Mouse (Mus musculus): Measurements from ENCODE around the gene Otud7b.
"Not testable (repeated sequence)": the region's sequence is repeated elsewhere in the genome, so short reads cannot be mapped to it uniquely, and the experiment has no call there.

Gene Otud7b

DNA sequence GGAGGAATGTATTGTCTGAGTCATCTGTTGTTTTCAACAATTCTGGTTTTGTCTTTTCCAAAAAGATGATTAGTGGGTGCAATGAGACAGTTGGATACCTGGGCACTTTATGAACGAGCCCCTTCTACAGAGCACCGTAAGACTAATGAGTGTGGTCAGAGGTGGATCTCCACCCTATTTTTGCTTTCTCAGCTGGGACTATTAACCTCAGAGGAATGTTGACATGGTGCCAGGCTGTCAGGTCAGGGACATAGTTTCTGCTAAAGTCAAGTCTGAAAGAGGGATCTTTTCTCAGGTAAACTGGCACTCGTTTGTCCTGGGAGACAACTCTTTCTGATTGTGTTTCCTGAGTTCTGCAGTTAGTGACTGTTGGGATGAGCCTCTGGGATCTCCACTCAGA, 30.7 kb downstream of the Otud7b start:
- no peak for DNase-seq (ENCODE audit: low read depth, low spot score)

DNA sequence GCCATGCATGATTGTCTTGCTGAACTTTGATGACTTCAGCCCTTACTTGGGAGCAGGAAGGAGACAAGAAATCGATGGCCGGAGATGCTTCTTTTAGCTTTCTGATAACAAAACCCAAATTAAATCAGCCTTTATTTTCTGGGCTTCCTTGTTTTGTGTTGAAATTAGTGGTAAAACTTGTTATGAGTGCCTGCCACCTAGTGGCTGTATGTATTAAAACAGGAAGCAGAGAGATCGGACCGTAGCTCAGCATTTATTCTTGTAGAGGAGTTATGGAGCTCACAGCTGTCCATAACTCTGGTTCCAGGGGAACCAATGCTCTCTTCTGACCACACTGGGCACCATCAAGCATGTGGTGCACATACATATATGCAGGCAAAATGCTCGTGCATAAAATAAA, 43.6 kb downstream of the Otud7b start:
- peak; percentile 77 for DNase-seq (ENCODE audit: low read depth, low spot score)

DNA sequence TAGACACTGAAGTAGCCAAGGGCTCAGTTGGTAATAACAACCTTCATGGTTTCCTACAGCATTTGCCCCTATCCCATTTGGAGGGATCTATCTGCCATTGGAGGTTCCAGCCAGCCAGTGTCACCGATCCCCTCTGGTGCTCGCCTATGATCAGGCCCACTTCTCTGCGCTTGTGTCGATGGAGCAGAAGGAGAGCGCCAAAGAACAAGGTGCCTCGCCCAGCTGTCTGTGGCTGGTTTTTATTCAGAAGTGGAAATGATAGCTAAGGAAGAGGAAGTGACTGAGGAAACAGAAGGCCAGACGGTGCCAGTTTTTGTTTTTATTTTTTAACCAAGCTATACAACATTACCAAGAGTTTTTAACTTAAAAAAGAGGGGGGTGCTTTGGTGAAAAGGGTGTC, 47.5 kb downstream of the Otud7b start:
- DNase-seq (ENCODE audit: low read depth, low spot score) = no peak

DNA sequence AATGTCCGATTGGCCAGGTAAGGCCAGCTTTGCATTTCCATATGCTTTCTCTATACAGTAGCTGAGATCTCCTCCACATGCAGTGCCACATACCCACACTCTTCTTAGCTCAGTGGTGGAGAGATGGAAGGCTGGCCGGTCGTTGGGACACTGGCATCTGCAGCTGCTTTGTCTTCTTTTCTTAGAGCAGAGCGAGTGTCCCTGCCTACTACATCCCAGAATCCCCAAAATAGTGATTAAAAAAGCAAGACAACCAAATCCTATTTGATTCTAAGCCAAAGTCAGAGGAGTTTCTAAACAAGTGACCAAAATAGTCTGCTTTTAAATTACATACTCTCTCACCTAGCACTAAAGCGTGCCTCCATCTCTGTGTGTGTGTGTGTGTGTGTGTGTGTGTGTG, 48.3 kb downstream of the Otud7b start:
- DNase-seq (ENCODE audit: low read depth, low spot score) = no peak

DNA sequence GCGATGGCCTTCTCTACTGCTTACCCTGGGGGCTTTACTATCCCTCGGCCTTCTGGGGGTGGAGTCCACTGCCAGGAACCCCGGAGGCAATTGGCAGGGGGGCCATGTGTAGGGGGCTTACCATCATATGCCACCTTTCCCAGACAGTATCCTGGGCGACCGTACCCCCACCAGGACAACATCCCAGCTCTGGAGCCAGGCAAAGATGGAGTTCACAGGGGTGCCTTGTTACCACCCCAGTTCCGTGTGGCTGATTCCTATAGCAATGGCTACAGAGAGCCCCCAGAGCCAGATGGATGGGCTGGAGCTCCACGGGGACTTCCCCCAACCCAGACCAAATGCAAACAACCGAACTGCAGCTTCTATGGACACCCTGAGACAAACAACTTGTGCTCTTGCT, 51.2 kb downstream of the Otud7b start:
- DNase-seq (ENCODE audit: low read depth, low spot score) = no peak

DNA sequence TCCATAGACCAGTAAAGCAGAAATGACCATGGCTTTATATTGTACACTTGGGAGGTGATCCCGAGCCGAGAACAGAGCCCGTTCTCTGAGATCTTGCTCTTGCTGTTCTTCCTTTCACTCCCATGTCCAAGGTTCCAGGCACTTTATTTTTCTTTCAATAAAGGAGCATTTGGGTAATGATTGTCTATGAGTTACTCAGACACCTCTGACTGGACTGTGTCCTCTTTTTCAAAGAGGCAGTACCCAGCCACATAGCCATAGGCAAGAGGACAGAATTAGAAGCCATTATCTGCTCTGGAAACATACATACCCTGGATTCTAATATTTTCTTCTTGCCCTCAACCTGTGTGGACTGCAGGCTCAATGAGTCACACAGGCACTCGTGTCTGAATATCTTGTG, 55.5 kb downstream of the Otud7b start:
- no peak for DNase-seq (ENCODE audit: low read depth, low spot score)

DNA sequence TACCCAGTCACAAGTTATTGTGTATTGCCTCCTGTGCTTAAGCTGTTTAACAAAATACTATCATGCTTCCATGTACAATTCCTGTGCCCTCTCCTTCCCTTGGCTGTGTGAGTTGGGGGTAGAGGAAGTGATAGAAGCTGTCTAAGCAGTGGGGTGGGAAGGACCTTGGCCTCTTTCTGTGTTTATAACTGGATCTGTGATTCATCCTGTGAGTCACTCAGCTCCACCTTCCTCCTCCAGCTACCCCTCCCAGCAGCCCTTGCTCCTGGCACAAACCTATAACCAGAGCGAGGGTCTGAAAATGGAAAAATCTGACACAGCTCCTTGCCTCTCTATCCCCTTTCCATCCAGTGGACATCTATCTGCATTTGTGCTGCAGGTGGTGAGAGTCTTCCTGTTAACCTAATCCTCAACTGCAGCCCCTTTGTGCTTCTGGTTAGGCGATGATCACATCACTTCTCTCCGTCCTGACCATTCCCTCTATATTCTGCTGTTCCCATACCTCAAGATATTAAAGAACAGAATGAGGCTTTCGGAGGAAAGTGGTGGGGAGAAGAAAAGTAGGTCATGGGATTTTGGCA, 56.0 kb downstream of the Otud7b start:
- no peak for DNase-seq (ENCODE audit: low read depth, low spot score)

DNA sequence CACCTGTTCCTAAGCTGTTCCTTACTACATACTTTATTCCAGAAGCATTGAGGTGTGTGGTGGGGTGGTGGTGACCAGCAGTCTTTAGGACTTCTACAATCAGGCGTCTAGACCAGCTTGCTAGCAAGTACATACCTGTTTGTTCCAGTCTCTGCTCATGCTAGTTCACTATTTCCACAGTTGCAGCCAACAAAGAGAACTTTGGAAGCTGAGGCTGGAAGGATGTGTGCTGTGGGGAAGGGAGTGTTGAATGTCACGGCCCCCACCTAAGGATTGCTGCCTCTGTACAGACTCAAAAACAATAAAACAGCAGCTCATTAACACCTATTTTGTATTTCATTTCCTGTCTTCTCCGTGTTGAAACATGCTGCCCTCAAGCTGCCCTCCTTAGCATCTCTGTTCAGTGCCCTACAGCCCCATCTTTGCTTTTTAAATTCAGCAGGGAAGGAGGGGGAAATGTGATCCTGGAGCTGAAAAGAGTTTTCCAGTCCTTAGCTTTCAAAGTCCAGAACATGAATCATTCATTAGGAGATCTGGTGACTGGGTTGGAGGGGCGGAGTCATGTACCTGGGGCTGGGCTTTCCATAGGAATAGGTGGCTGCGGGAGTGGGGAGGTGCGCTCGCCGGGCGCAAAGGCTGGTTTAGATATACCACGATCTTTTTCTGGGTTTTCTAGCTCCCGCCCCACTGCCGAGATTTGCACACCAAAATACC, 56.6 kb downstream of the Otud7b start:
- DNase-seq (ENCODE audit: low read depth, low spot score) = peak; percentile 29

DNA sequence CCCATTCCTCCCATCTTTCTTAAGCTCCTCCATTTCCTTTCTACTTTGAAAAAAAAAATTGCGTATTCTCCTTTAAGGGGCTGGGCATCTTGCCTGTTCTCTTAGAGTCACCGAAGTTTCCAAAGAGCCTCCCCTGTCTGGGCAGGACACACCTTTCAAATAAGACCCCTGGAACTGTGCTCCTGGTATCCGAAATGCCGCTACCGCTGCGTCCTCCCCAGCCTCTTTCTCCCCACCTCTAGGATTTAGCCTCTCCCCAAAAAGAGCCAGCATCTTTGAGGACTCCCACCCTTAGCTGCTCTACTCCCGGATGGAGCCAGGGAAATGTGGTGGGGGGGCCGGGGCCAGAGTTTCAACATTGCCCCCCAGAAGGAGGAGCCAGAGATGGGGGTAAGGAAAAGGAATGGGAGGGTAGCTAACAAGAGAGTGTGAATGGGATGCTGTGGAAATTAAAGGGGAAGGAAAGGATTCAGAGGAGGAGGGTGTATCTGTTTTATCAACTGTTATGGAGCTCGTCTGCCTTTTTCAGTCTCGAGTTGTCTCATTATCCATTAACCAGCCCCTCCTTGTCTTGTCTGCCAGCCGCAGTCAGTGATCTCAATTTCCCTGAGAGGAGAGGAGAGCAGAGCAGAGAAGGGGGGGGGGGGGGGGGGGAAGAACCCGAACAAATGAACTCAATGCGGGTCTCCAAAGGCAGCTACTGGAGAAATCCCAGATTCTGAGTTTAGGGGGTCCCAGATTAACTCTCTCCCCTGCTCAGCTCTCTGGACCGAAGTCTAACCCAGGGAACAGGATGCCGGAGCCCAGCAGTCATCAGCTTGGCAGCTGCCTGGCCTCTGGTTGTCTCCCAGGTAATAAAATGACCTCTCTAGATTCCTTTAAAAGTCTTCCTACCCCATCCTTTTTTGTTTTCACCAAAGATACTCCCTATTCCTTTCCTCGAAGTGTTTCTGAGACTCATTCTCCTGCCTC, 57.8 kb downstream of the Otud7b start, which contains the start of gene Mtmr11:
TSS of gene Mtmr11 (plus strand) at position 136 of the 972 bp plus-strand sequence.
- no peak for DNase-seq (ENCODE audit: low read depth, low spot score)

DNA sequence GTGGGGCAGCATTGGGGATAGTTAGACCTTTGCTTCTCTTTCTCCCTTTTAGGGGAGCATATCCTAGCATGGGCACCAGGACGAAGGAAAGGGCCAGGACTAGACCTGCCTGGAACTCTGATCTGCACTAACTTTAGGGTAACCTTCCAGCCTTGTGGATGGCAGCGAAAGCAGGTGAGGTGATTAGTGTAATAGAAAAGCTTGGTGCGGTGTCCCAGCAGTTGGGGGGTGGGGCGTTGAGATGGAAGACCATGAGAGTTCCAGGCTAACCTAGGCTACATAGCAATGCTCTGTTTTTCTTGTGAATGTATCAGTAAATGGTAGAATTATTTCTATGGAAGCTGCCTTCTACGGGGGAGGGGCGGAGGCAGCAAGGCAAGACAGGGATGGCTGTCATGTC, 58.7 kb downstream of the Otud7b start:
- no peak for DNase-seq (ENCODE audit: low read depth, low spot score)

DNA sequence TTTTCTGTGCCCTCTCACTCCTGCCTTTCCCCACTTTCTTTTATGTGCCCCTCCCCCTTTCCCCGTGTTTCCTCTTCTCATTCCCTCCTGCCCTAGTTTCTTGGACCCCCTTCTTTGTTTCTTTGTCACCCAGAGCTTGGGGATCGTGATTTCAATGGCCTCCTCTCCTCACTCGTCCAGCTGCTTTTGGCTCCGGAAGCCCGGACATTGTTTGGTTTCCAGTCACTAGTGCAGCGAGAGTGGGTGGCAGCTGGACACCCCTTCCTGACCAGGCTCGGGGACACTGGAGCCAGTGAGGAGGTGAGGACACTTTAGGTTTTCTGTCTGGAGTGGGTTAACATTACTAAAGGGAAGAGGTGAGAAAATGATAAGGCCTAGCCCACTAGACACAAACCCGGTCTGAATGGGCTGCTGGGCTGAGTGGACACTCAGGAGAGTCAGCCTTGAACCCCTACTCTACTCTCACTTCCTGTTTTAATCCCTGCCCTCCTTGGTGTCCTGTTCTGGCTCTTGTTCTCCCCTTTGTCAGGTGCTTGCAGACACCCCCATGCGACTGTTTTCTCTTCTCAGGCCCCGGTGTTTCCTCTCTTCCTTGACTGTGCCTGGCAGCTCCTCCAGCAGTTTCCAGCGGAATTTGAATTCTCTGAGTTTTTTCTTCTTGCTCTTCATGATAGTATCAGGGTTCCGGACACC, 64.3 kb downstream of the Otud7b start:
- DNase-seq (ENCODE audit: low read depth, low spot score) = no peak

DNA sequence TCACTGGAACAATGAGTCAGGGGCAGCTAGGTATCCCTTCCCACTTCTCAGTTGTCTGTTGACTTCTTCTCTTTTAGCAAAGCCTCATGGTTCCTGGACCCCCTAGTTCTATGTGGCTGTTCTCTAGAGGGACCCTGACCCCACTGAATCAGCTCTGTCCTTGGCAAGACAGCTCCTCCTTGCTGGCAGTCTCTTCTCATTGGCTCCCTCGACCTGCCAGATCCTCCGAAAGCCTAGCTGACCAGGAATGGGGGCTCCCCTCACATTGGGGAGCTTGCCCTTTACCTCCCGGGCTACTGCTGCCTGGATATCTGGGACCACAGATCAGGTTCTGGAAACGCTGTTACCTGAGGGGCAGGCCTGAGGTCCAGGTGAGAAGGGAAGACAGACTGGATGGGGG, 65.9 kb downstream of the Otud7b start:
- DNase-seq (ENCODE audit: low read depth, low spot score) = no peak

DNA sequence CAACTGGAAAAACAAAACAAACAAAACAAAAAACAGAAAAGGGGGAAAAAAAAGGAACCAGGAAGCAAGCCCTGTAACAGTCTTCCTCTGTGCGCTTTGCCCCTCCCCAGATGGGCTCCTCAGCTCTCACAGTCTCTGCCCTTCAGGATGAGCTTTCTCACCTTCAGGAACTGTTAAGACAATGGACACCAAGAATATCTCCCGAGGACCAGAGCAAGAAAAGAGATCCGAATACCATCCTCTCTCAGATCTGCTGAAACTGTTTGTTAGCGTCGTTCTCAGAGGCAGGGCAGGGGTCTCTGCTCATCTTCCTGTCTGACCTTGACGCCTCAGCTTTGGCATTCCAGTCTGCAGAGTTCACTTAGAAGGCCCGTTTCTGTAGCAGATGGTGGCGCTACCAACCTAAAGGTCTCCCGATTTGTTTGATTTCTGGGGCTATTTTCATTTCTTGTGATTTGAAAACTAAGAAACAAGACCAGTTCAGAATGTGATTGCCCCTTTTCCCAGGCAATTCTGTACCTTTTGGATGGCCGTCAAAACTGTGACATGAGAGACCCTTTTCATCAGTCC, 66.7 kb downstream of the Otud7b start:
- no peak for DNase-seq (ENCODE audit: low read depth, low spot score)

DNA sequence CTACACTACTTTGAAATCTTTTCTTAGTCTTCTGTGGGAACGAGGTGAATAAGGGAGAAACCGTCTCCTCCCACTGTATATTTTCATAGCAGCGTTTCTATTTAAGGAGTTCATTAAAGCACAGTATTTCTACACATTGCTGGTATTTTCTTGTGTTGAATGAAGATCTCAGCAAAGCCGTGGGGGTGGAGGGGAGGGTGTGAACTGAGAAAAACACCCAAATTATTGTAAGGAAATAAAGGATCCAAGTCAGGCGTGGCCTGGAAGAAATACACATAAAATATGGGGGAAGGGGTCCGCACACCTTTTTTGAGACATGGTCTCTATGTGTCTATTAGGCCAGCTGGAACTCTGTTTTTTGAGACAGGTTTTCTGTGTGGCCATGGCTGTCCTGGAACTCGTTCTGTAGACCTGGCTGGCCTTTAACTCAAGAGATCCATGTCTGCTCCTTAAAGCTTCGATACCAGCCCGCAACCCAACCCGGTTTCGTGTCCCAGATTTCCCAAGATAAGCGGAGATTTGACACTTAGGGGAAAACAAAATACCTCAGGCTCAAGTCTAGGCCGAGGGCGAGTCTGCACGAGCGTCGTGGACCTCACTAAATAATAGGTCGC, 67.4 kb downstream of the Otud7b start:
- no peak for DNase-seq (ENCODE audit: low read depth, low spot score)

DNA sequence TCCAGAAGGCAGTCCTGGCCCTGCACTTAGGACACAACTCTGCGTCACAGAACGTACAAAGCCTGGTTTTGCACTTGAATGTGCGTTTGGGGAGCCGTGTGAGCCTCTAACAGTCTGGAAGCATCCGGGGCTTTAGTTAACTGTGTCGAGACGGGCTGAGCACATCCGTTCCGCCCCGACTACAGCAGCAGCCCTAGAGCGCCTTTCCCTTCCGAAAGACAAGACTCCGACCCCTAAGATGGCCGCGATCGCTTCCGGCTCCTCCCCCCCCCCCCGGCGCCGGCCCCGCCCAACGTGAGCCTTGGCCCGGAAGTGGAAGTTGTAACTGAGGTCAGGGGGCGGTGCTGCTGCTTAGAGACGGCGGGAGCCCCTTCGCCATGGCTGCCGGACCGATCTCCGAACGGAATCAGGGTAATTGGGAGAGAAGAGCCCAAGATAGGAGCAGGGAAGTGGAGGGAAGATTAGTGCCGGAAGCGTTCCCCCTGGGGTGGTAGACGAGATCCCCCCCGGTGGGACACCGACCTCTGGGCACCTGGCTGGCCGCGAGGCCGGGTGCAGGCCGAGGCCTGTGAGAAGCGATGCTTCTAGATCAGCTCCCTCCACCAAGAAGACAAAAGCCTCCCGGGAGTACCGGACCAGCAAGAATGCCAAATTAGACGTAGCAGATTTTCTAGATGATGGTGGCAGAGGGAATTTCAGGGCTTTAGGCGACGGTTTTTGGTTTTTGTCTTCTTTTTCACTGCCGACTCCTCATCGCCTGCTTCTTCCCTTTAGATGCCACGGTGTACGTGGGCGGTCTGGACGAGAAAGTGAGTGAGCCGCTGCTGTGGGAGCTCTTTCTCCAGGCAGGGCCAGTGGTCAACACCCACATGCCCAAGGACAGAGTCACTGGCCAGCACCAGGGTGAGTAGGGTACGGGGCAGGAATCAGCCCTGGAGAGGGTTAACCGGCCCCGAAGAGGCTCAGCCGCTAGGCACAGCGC, 68.2 kb downstream of the Otud7b start, which contains the start of gene Sf3b4:
TSS of gene Sf3b4 (plus strand) at position 136 of the 982 bp plus-strand sequence.
- DNase-seq (ENCODE audit: low read depth, low spot score) = peak; percentile 97

DNA sequence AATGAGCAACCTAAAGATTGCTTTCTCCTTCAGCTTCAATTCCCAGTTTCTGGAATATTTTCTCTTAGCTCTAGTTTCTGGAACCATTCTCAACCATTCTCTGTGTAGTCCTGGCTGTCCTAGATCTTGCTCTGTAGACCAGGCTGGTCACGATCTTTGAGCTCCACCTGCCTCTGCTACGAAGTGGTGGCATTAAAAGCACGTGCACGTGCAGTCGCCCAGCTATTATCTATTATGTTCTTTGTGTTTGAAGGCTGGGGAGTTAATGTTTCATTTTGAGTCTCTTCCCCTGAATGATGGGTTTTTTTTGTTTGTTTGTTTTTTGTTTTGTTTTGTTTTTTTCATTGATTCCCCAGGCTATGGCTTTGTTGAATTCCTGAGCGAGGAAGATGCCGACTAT, 68.9 kb downstream of the Otud7b start:
- no peak for DNase-seq (ENCODE audit: low read depth, low spot score)

DNA sequence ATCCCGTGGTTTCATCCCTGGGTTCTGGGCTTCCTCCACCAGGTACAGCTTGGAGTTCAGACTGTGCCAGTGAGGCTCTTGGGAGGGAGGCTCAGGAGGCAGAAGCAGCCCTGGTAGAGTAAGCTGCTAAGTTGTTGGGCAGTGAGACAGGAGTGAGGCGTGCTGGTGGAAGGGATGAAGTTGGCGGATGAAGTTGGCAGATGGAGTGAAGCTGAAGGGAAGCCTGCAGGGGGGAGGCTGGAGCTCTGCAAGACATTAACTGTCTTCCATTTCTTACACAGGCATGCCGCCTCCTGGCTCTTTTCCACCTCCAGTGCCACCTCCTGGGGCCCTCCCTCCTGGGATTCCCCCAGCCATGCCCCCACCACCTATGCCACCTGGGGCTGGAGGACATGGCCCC, 69.7 kb downstream of the Otud7b start:
- DNase-seq (ENCODE audit: low read depth, low spot score) = not testable (repeated sequence)

DNA sequence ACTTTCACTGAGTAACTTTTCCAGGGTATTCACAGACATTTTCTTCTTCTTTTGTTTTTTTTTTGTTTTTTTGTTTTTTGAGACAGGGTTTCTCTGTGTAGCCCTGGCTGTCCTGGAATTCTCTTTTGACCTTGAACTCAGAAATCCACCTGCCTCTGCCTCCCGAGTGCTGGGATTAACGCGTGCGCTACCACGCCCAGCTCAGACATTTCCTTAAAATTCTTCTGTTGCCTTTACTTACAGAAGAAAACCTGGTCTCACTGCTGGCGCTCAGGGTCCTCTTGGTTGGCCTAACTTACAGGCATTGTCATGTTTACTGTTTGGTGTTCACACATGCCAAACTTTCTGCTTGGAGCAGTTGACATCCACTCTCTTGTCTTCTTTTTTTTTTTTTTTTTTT, 70.9 kb downstream of the Otud7b start:
- no peak for DNase-seq (ENCODE audit: low read depth, low spot score)

DNA sequence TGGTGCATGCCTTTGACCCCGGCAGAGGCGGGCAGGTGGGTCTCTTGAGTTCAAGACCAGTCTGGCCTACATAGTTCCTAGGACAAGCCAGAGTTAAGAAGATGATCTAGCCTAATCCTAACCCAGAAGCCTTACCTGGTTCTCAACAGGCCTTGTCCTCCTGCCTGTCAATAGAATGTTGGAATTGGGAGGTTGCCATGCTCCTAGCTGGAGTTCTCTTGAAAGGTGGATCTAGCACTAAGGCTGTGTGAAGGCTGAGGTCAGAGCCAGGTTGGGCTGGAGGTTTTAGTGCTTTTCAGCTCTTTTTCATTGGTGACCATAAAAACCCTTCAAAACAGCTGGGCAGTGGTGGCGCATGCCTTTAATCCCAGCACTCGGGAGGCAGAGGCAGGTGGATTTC, 74.1 kb downstream of the Otud7b start:
- DNase-seq (ENCODE audit: low read depth, low spot score) = no peak

DNA sequence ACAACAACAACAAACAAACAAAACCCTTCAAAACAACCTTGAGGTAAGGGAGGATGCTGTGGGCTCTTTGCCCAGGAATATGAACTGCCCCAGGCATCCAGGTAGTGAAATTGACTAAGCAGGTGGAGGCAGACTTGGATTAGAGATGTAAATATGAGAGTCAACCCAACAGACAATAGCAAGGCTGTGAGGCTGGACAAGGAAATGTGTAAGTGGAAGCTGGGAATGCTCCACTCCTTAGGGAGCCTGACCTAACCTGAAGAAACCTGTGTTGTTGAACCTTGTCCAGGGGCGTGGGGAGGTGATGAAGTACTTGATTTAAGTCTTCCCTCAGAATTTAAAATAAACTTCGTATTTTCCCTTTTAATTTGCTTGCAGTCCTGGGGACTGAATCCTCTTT, 74.6 kb downstream of the Otud7b start:
- no peak for DNase-seq (ENCODE audit: low read depth, low spot score)

Measured in CD4-positive helper T cell, adult 2 months (primary cell).